Mouse (Mus musculus) ES-Bruce4 (cell line): ENCODE data around the gene Prpf8.

ENCODE experiments used
- CTCF ChIP-seq: IDR thresholded peaks from one replicate; pipeline ENCODE4 v1.8.1; 2011; ENCODE audit warnings: low read depth, low read length
- EP300 ChIP-seq: IDR thresholded peaks from 2 replicates; pipeline ENCODE4 v1.6.1; 2011; ENCODE audit warnings: low read depth, low read length; ENCODE audit not compliant: insufficient read depth
- POLR2A ChIP-seq: IDR thresholded peaks from one replicate; pipeline ENCODE4 v1.8.1; 2011; ENCODE audit warnings: low read length; ENCODE audit not compliant: insufficient read depth

DNA sequence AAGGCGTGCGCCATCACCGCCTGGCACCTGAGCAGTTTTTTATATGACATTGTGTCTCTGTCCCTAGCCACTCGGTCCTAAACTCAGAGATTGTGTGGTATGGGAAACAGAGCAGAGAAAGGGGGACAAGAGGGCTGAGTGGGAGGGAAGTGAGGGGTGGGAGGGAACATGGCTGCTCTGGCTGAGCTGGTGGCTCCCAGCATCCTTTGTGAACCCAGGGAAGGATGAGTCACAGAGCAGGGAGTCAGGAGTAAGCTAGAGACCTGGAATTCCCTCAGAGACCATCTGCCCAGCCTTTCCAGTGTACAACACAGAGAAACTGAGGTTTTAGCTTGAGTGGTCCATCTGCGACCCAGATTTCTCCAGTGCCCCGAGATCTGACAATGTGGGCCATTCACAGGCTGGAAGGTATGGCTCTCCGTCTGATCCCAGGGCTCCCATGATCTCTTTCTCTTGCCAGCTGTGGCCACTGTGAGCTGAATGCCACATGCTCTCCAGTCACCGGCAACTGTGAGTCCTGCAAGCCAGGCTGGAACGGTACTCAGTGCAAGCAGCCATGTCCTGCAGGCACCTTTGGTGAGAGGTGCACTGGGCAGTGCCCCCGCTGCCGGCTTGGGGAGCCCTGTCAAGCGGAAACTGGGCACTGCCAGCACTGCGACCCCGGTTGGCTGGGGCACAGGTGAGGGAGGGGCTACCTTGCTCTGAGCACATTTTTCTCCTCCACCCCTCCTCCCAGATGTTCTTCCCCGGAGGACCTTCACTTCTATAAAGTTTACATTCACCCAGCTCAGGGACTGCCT, 33.4 kb downstream of the Prpf8 start:
- TF ChIP-seq CTCF, result no peak
- TF ChIP-seq POLR2A, result no peak
- no peak for TF ChIP-seq EP300
